Comparison of ENCODE assay signal across 8 mouse cellular contexts in the genomic region with DNA sequence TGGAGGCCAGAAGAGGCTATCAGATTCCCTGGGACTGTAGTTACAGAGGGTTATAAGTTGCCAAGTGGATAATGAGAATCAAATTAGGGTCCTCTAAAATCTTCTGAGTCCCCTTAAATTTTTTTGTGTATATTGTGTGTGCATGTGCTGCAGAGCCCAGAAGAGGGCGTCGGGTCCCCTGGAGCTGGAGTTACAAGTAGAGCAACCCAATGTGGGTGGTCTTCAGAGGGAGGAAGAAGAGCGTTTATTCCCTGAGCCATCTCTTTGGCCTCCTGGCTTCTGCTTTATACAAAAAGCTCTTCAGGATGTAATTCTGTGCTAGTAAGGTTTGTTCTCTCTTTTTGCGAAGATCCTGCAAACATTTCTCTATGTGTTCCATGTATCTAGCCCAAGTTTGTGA. TPM values are rescaled to one million over a fixed set of nuclear protein-coding genes. Genes with fewer than 3 reads are reported as not detected.
DNase-seq lines count a peak whose midpoint lies in the region; ATAC-seq lines count a peak whose summit lies in the region.

No protein-coding gene starts in this region.

- no peaks in the 10 kb centered on the region for H3K27me3 ChIP-seq in hindbrain, embryonic 16.5 days (replicated peaks; ENCODE audit: control insufficient read depth, insufficient read depth, low read length)

- no peaks in the 10 kb centered on the region for H3K9me3 ChIP-seq in hindbrain, embryonic 16.5 days (ENCODE audit: control insufficient read depth, low read length)

- H3K9ac ChIP-seq in hindbrain, embryonic 16.5 days (ENCODE audit: low read depth, low read length) = peak overlapping the region; percentile 67

- ATAC-seq in hindbrain, embryonic 16.5 days = peak; percentile 28; the same call in 1 of the 2 replicates

- peaks cover 8% of the 10 kb centered on the region for H3K4me1 ChIP-seq in hindbrain, embryonic 16.5 days (ENCODE audit: control insufficient read depth, insufficient read depth, low read depth, low read length)

- peak overlapping the region; percentile 96 for H3K27ac ChIP-seq in hindbrain, embryonic 16.5 days (ENCODE audit: low read depth, low read length)

- no peaks in the 10 kb centered on the region for H3K36me3 ChIP-seq in hindbrain, embryonic 16.5 days (ENCODE audit: control insufficient read depth, insufficient read depth, low read length)

- H3K4me2 ChIP-seq in hindbrain, embryonic 16.5 days (ENCODE audit: low read length) = peak overlapping the region; percentile 88

- H3K4me3 ChIP-seq in hindbrain, embryonic 16.5 days (ENCODE audit: low read length) = peak overlapping the region; percentile 62

- 3% methylated on average over 4 of the region's 4 CpGs for WGBS in hindbrain, embryonic 16.5 days

- DNase-seq in cerebellum, adult 11-12 months = peak; percentile 53
- DNase-seq in cerebellum, adult 11 months = no peak
- peak; percentile 56 for DNase-seq in 3T3-L1 (ENCODE audit: low read depth, low spot score)
- peak; percentile 51 for DNase-seq in embryo, embryonic 11.5 days (ENCODE audit: low read depth, low spot score)
- peak; percentile 7 for DNase-seq in lung, postnatal 14 days
- DNase-seq in thymus, adult 18-20 months = peak; percentile 13 to 24
- no peak for DNase-seq in layer of hippocampus, postnatal 25 days (ENCODE audit: extremely low spot score in 1 of 2, low spot score in 1 of 2)

RNA-seq across cellular contexts. Expression of gene Elp6, which starts 0.5 kb away (rescaled TPM):
- polyA plus RNA-seq in hindbrain, embryonic 16.5 days (2015; fragmentation: Nextera tagmentation; extraction: Ambion mirVana) = 39.0 and 40.2 TPM in 2 replicates
- total RNA-seq in layer of hippocampus, postnatal 25 days (2021) = 10 to 100 TPM; 11.3 to 14.1 TPM

RNA-seq across cellular contexts. Expression of gene Scap, which starts 28.6 kb away (rescaled TPM):
- 57.8 and 59.0 TPM in 2 replicates for polyA plus RNA-seq in hindbrain, embryonic 16.5 days (2015; fragmentation: Nextera tagmentation; extraction: Ambion mirVana)
- total RNA-seq in layer of hippocampus, postnatal 25 days (2021) = 100 to 1,000 TPM in 1 of 2 experiments, 10 to 100 TPM in 1; 95.5 to 102 TPM

Comparison
In these comparisons a context has a peak if more than half of its experiments do, and no peak if none do; other contexts are left out.
1. DNase-seq: peak in cerebellum, adult 11-12 months (single experiment), 3T3-L1 (single experiment), embryo, embryonic 11.5 days (single experiment), lung, postnatal 14 days (single experiment) and thymus, adult 18-20 months (2 of 2); none in cerebellum, adult 11 months (single experiment) and layer of hippocampus, postnatal 25 days (0 of 2).